Mouse (Mus musculus) limb, embryonic 14.5 days (tissue): ENCODE measurements at regions not wholly inside any gene's neighbourhood (a gene's known extent, or its start where the extent isn't known, plus 50 kb on each side); places are given as distances from the start of the nearest gene placed in this dataset.

Source experiments
- ATAC-seq: fragments of 200-750 bp; cut with Nextera tagmentation; 2 replicates; pipeline ENCODE4 v1.8.0; 2017; ENCODE audit warnings: low read depth, moderate number of reproducible peaks, moderate TSS enrichment; ENCODE audit not compliant: low FRiP score
- DNase-seq: peaks from one replicate; pipeline ENCODE4 v3.0.0-alpha.2; 2015; ENCODE audit warnings: low spot score
- H3K27ac ChIP-seq: fragments of 300-500 bp; sonication (generic); replicated peaks from 2 replicates; pipeline ENCODE4 v1.5.1; 2014; ENCODE audit warnings: low read depth, mild to moderate bottlenecking, low read length, moderate library complexity, mixed read lengths
- H3K27me3 ChIP-seq: fragments of 300-500 bp; sonication (generic); 2 replicates; pipeline ENCODE4 v1.6.1; 2014; ENCODE audit warnings: low read length, mixed read lengths; ENCODE audit not compliant: control insufficient read depth, insufficient read depth
- H3K36me3 ChIP-seq: fragments of 300-500 bp; sonication (generic); 2 replicates; pipeline ENCODE4 v1.6.1; 2014; ENCODE audit warnings: mild to moderate bottlenecking, low read length, moderate library complexity, mixed read lengths; ENCODE audit not compliant: control insufficient read depth, insufficient read depth
- H3K4me1 ChIP-seq: fragments of 300-500 bp; sonication (generic); 2 replicates; pipeline ENCODE4 v1.6.1; 2014; ENCODE audit warnings: antibody characterized with exemption, low read length, mixed read lengths; ENCODE audit not compliant: control insufficient read depth, insufficient read depth
- H3K4me2 ChIP-seq: fragments of 300-500 bp; sonication (generic); replicated peaks from 2 replicates; pipeline ENCODE4 v1.6.1; 2014; ENCODE audit warnings: low read depth, mild to moderate bottlenecking, low read length, moderate library complexity; ENCODE audit not compliant: severe bottlenecking
- H3K4me3 ChIP-seq: fragments of 300-500 bp; sonication (generic); replicated peaks from 2 replicates; pipeline ENCODE4 v1.5.1; 2014; ENCODE audit warnings: low read length
- H3K9ac ChIP-seq: fragments of 300-500 bp; sonication (generic); 2 replicates; pipeline ENCODE4 v1.6.1; 2014; ENCODE audit warnings: mild to moderate bottlenecking, low read depth, low read length, moderate library complexity; ENCODE audit not compliant: severe bottlenecking
- H3K9me3 ChIP-seq: fragments of 300-500 bp; sonication (generic); 2 replicates; pipeline ENCODE4 v1.6.1; 2016; ENCODE audit warnings: low read length; ENCODE audit not compliant: control insufficient read depth
- POLR2A ChIP-seq: fragments of 200-500 bp; IDR thresholded peaks from 2 replicates; pipeline ENCODE4 v1.8.0; 2012; ENCODE audit warnings: inconsistent platforms, mild to moderate bottlenecking, moderate library complexity, borderline replicate concordance; ENCODE audit not compliant: insufficient read depth, insufficient read length; ENCODE audit errors: extremely low read depth
- WGBS: fragments of 180-500 bp; shearing (Covaris S2); extraction: QIAGEN DNeasy Blood & Tissue Kit; methylation state at CpG from one replicate; pipeline ENCODE4 v1.1.7; 2014; 5-methylcytosine and 5-hydroxymethylcytosine counted together

DNA sequence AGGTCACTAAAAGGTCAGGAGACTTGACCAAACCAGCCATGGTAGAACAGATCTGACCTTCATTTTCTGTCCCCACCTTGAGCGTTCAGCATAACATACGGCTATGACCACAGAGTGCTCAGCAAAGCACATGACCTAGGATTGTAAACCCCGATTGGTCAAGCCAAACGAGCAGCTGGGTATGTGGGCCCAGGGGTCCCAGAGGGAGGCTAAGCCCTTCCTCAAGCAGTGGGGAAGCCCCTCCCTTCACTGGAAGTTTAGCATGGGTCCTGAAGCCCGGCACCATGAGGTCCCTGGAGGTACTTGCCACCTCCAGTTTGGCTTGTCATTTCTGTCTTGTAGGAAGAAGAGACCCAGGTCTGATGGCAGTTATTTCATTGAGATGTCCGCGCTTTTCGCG, 149.8 kb downstream of the Cct6b start:
- Histone ChIP-seq H3K4me3 (no peak overlapping the region), H3K9ac (no peak overlapping the region), H3K4me2 (no peak overlapping the region), H3K4me1 (0 out of 2 replicates have a peak, but pooled peaks cover 3% of the 10 kb centered on the region), H3K27me3 (no peaks in the 10 kb centered on the region), H3K9me3 (no peaks in the 10 kb centered on the region), H3K36me3 (no peaks in the 10 kb centered on the region), H3K27ac (no peak overlapping the region)
- ATAC-seq (no peak), DNase-seq (no peak)
- no peak for TF ChIP-seq POLR2A
- 86% methylated on average over 9 of the region's 9 CpGs for WGBS

DNA sequence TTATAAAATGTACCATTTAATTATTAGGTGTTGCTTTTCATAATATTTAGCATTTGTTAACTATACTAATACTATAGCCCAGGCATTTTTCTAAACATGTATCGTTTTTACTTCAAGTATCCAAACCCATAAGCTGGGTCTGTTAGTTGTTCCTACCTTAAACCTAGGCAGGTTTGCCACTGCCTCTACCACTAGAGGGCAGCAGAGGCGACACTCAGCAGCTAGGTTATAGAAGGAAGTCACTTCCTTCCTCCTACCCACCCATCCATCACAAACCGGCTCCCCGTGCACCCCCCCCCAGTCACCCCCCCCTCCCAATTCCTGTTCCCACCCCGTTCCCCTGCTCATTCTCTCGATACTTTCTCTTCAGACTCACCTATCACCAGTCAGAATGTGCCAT, 150.6 kb downstream of the Cct6b start:
- Histone ChIP-seq H3K4me3 (no peak overlapping the region), H3K9me3 (no peaks in the 10 kb centered on the region), H3K27me3 (no peaks in the 10 kb centered on the region), H3K36me3 (no peaks in the 10 kb centered on the region), H3K9ac (no peak overlapping the region), H3K4me1 (0 out of 2 replicates have a peak, but pooled peaks cover 3% of the 10 kb centered on the region), H3K27ac (no peak overlapping the region), H3K4me2 (no peak overlapping the region)
- no peak for TF ChIP-seq POLR2A
- WGBS = 19% methylated on average over 6 of the region's 6 CpGs
- DNase-seq = peak; percentile 43
- no peak for ATAC-seq

DNA sequence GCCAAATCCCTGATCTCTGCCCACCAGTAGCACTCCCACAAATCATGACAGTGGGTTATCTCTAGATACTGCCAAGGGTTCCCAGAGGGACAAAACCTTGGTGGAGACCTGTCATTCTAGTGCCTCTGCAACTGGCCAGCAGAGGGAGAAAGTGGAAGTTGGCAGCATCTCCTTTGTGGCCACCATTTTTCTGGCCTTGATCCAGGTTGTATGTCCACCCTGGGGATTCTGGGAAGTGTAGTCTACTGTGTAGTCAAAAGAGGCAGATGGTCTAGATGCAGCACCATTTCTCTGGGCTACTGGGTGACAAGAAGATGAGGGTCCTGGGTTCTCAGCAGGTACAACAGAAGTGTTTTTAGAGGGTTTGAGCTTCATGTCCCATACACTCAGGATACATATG, 152.1 kb downstream of the Cct6b start:
- TF ChIP-seq POLR2A = no peak

DNA sequence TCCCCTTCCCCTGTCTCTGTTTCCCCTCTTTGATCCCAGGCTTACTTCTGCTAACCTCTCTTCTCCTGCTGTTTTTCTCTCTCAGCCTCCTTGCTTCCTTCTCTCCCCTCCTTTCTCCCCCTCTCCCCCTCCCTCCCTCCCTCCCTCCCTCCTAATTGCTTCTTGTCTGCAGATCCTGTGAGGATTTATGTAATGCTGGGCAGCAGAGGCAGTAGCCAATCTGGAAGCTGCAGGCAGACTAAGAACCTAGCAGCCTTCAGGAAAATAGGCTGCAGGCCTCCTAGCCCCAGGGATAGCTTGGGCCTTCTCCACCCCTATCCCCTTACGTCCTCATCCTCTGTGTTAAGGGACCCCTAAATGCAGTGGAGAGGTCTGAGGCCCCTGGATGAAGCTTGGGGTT, 155.2 kb downstream of the Cct6b start:
- TF ChIP-seq POLR2A = no peak
- ATAC-seq (no peak), DNase-seq (no peak)
- 22% methylated on average over 1 of the region's 1 CpGs for WGBS
- Histone ChIP-seq H3K9ac (no peak overlapping the region), H3K36me3 (no peaks in the 10 kb centered on the region), H3K4me3 (no peak overlapping the region), H3K27me3 (no peaks in the 10 kb centered on the region), H3K9me3 (no peaks in the 10 kb centered on the region), H3K4me1 (no peaks in the 10 kb centered on the region), H3K4me2 (no peak overlapping the region), H3K27ac (no peak overlapping the region)

More for the DNA sequence above, 152.1 kb downstream of the Cct6b start:
- no peaks in the 10 kb centered on the region for H3K36me3 ChIP-seq
- no peaks in the 10 kb centered on the region for H3K9me3 ChIP-seq
- H3K27me3 ChIP-seq = no peaks in the 10 kb centered on the region
- no peak overlapping the region for H3K9ac ChIP-seq
- H3K27ac ChIP-seq = no peak overlapping the region
- ATAC-seq (no peak), DNase-seq (no peak)
- no peak overlapping the region for H3K4me2 ChIP-seq
- no peaks in the 10 kb centered on the region for H3K4me1 ChIP-seq
- H3K4me3 ChIP-seq = no peak overlapping the region

DNA sequence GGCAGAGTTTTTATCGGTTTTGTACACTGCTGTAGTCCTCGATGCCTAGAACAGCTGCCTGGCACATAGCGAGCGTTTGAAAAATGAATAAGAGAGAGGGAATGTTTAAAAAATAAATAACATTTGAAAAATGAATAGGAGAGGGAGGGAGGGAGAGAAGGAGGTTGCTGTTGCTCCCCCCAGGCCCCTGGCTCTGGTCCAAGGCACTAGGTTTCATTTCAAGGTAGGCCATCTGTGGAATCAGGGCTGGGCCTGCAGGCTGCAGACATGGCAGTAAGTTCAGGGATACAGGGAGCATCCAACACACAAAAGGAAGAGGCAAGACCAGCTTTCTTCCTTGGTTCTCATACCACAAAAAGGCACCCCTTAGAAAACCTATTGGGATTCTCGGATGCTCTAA, 156.5 kb downstream of the Cct6b start:
- H3K4me1 ChIP-seq = 0 out of 2 replicates have a peak, but pooled peaks cover 3% of the 10 kb centered on the region
- H3K9me3 ChIP-seq = no peaks in the 10 kb centered on the region
- ATAC-seq (no peak), DNase-seq (no peak)
- no peak overlapping the region for H3K4me3 ChIP-seq
- H3K36me3 ChIP-seq = no peaks in the 10 kb centered on the region
- TF ChIP-seq POLR2A = no peak
- H3K27me3 ChIP-seq = no peaks in the 10 kb centered on the region
- no peak overlapping the region for H3K27ac ChIP-seq
- no peak overlapping the region for H3K9ac ChIP-seq
- WGBS = 73% methylated on average over 5 of the region's 5 CpGs
- H3K4me2 ChIP-seq = no peak overlapping the region
